Mouse (Mus musculus): Measurements from ENCODE around the gene Ola1. TPM values are rescaled to one million over a fixed set of nuclear protein-coding genes. Genes with fewer than 3 reads are reported as not detected.

Gene Ola1
- polyA plus RNA-seq, 2 experiments, result 49.7 to 95.4 TPM

- no peak for TF ChIP-seq POLR2A (IDR thresholded peaks at IDR 0.05; ENCODE audit: borderline replicate concordance, extremely low read depth, insufficient read depth, insufficient read length)
- ATAC-seq (ENCODE audit: low FRiP score, low read depth) (no peak), DNase-seq (ENCODE audit: low spot score) (no peak)
- no peak overlapping the region for H3K4me2 ChIP-seq (replicated peaks; ENCODE audit: low read depth, low read length, severe bottlenecking)
- H3K4me1 ChIP-seq (ENCODE audit: control insufficient read depth, insufficient read depth, low read length), result peaks cover 5% of the 10 kb centered on the region; the same call in 1 of the 2 replicates
- no peak overlapping the region for H3K9ac ChIP-seq (ENCODE audit: low read depth, low read length, severe bottlenecking)
- no peaks in the 10 kb centered on the region for H3K36me3 ChIP-seq (ENCODE audit: control insufficient read depth, insufficient read depth, low read length)
- H3K9me3 ChIP-seq (ENCODE audit: control insufficient read depth, low read length), result no peaks in the 10 kb centered on the region
- no peak overlapping the region for H3K4me3 ChIP-seq (replicated peaks; ENCODE audit: low read length)
- 76% methylated on average over 8 of the region's 8 CpGs for WGBS
- H3K27ac ChIP-seq (replicated peaks; ENCODE audit: low read depth, low read length), result no peak overlapping the region
- no peaks in the 10 kb centered on the region for H3K27me3 ChIP-seq (ENCODE audit: control insufficient read depth, insufficient read depth, low read length)
These were observed 127.4 kb downstream of the Ola1 start for GRCm38 (mm10) chr2:73091302-73091701.

GRCm38 (mm10) chr2:73087641-73088040 lies 131.1 kb downstream of the Ola1 start:
- ATAC-seq (ENCODE audit: low FRiP score, low read depth) (no peak), DNase-seq (ENCODE audit: low spot score) (no peak)
- H3K9ac ChIP-seq (ENCODE audit: low read depth, low read length, severe bottlenecking), result no peak overlapping the region
- H3K36me3 ChIP-seq (ENCODE audit: control insufficient read depth, insufficient read depth, low read length), result no peaks in the 10 kb centered on the region
- no peaks in the 10 kb centered on the region for H3K9me3 ChIP-seq (ENCODE audit: control insufficient read depth, low read length)
- no peak overlapping the region for H3K27ac ChIP-seq (replicated peaks; ENCODE audit: low read depth, low read length)
- WGBS, result 54% methylated on average over 3 of the region's 3 CpGs
- no peak for TF ChIP-seq POLR2A (IDR thresholded peaks at IDR 0.05; ENCODE audit: borderline replicate concordance, extremely low read depth, insufficient read depth, insufficient read length)
- no peaks in the 10 kb centered on the region for H3K27me3 ChIP-seq (ENCODE audit: control insufficient read depth, insufficient read depth, low read length)
- peaks cover 16% of the 10 kb centered on the region; the same call in 1 of the 2 replicates for H3K4me1 ChIP-seq (ENCODE audit: control insufficient read depth, insufficient read depth, low read length)
- H3K4me3 ChIP-seq (replicated peaks; ENCODE audit: low read length), result no peak overlapping the region
- H3K4me2 ChIP-seq (replicated peaks; ENCODE audit: low read depth, low read length, severe bottlenecking), result no peak overlapping the region

GRCm38 (mm10) chr2:73085669-73086304 lies 132.9 kb downstream of the Ola1 start:
- H3K9ac ChIP-seq (ENCODE audit: low read depth, low read length, severe bottlenecking), result no peak overlapping the region
- ATAC-seq (ENCODE audit: low FRiP score, low read depth), result peak; percentile 77
- H3K9me3 ChIP-seq (ENCODE audit: control insufficient read depth, low read length), result no peaks in the 10 kb centered on the region
- no peaks in the 10 kb centered on the region for H3K36me3 ChIP-seq (ENCODE audit: control insufficient read depth, insufficient read depth, low read length)
- DNase-seq (ENCODE audit: low spot score), result peak; percentile 74
- peaks cover 14% of the 10 kb centered on the region; the same call in 1 of the 2 replicates for H3K4me1 ChIP-seq (ENCODE audit: control insufficient read depth, insufficient read depth, low read length)
- H3K4me3 ChIP-seq (replicated peaks; ENCODE audit: low read length), result no peak overlapping the region
- H3K27ac ChIP-seq (replicated peaks; ENCODE audit: low read depth, low read length), result no peak overlapping the region
- no peak overlapping the region for H3K4me2 ChIP-seq (replicated peaks; ENCODE audit: low read depth, low read length, severe bottlenecking)
- WGBS, result 34% methylated on average over 8 of the region's 8 CpGs
- H3K27me3 ChIP-seq (ENCODE audit: control insufficient read depth, insufficient read depth, low read length), result no peaks in the 10 kb centered on the region
- no peak for TF ChIP-seq POLR2A (IDR thresholded peaks at IDR 0.05; ENCODE audit: borderline replicate concordance, extremely low read depth, insufficient read depth, insufficient read length)

- H3K27ac ChIP-seq (replicated peaks; ENCODE audit: low read depth, low read length), result no peak overlapping the region
- no peak overlapping the region for H3K4me2 ChIP-seq (replicated peaks; ENCODE audit: low read depth, low read length, severe bottlenecking)
- 88% methylated on average over 10 of the region's 10 CpGs for WGBS
- no peaks in the 10 kb centered on the region for H3K27me3 ChIP-seq (ENCODE audit: control insufficient read depth, insufficient read depth, low read length)
- DNase-seq (ENCODE audit: low spot score), result no peak
- no peak overlapping the region for H3K4me3 ChIP-seq (replicated peaks; ENCODE audit: low read length)
- H3K9ac ChIP-seq (ENCODE audit: low read depth, low read length, severe bottlenecking), result no peak overlapping the region
- no peaks in the 10 kb centered on the region for H3K9me3 ChIP-seq (ENCODE audit: control insufficient read depth, low read length)
- H3K4me1 ChIP-seq (ENCODE audit: control insufficient read depth, insufficient read depth, low read length), result peaks cover 11% of the 10 kb centered on the region; the same call in 1 of the 2 replicates
- ATAC-seq (ENCODE audit: low FRiP score, low read depth), result no peak
- no peaks in the 10 kb centered on the region for H3K36me3 ChIP-seq (ENCODE audit: control insufficient read depth, insufficient read depth, low read length)
- no peak for TF ChIP-seq POLR2A (IDR thresholded peaks at IDR 0.05; ENCODE audit: borderline replicate concordance, extremely low read depth, insufficient read depth, insufficient read length)
These were observed 136.2 kb downstream of the Ola1 start for GRCm38 (mm10) chr2:73082476-73082875.

GRCm38 (mm10) chr2:73081861-73082260 lies 136.9 kb downstream of the Ola1 start:
- ATAC-seq (ENCODE audit: low FRiP score, low read depth) (no peak), DNase-seq (ENCODE audit: low spot score) (no peak)
- Histone ChIP-seq H3K4me1 (ENCODE audit: control insufficient read depth, insufficient read depth, low read length) (peaks cover 11% of the 10 kb centered on the region; the same call in 1 of the 2 replicates), H3K9ac (ENCODE audit: low read depth, low read length, severe bottlenecking) (no peak overlapping the region), H3K9me3 (ENCODE audit: control insufficient read depth, low read length) (no peaks in the 10 kb centered on the region), H3K27me3 (ENCODE audit: control insufficient read depth, insufficient read depth, low read length) (no peaks in the 10 kb centered on the region), H3K36me3 (ENCODE audit: control insufficient read depth, insufficient read depth, low read length) (no peaks in the 10 kb centered on the region), H3K27ac (replicated peaks; ENCODE audit: low read depth, low read length) (no peak overlapping the region), H3K4me2 (replicated peaks; ENCODE audit: low read depth, low read length, severe bottlenecking) (no peak overlapping the region), H3K4me3 (replicated peaks; ENCODE audit: low read length) (no peak overlapping the region)
- no peak for TF ChIP-seq POLR2A (IDR thresholded peaks at IDR 0.05; ENCODE audit: borderline replicate concordance, extremely low read depth, insufficient read depth, insufficient read length)
- 98% methylated on average over 2 of the region's 2 CpGs for WGBS

All from limb, embryonic 14.5 days (tissue).